Mouse (Mus musculus) hindbrain, embryonic 16.5 days (tissue): ENCODE results near the gene Zfp990. TPM values are rescaled to one million over a fixed set of nuclear protein-coding genes. Genes with fewer than 3 reads are reported as not detected.
"Not testable (repeated sequence)": the region's sequence is repeated elsewhere in the genome, so short reads cannot be mapped to it uniquely, and the experiment has no call there.

Experiments used
- ATAC-seq: fragments of 200-750 bp; cut with Nextera tagmentation; 2 replicates; pipeline ENCODE4 v1.8.0; 2017; ENCODE audit warnings: moderate TSS enrichment, moderate library complexity
- H3K27ac ChIP-seq: fragments of 300-500 bp; sonication (generic); 2 replicates; pipeline ENCODE4 v1.5.1; 2014; ENCODE audit warnings: low read depth, mild to moderate bottlenecking, control low read depth, low read length, moderate library complexity
- H3K27me3 ChIP-seq: fragments of 300-500 bp; sonication (generic); replicated peaks from 2 replicates; pipeline ENCODE4 v1.6.1; 2014; ENCODE audit warnings: low read length; ENCODE audit not compliant: control insufficient read depth, insufficient read depth
- H3K36me3 ChIP-seq: fragments of 300-500 bp; sonication (generic); 2 replicates; pipeline ENCODE4 v1.6.1; 2014; ENCODE audit warnings: mild to moderate bottlenecking, low read length, moderate library complexity, mixed read lengths; ENCODE audit not compliant: control insufficient read depth, insufficient read depth
- H3K4me1 ChIP-seq: fragments of 300-500 bp; sonication (generic); 2 replicates; pipeline ENCODE4 v1.6.1; 2014; ENCODE audit warnings: low read depth, low read length; ENCODE audit not compliant: control insufficient read depth, insufficient read depth
- H3K4me2 ChIP-seq: fragments of 300-500 bp; sonication (generic); 2 replicates; pipeline ENCODE4 v1.6.1; 2014; ENCODE audit warnings: mild to moderate bottlenecking, low read length, control low read depth, moderate library complexity
- H3K4me3 ChIP-seq: fragments of 300-500 bp; sonication (generic); 2 replicates; pipeline ENCODE4 v1.5.1; 2014; ENCODE audit warnings: mild to moderate bottlenecking, low read length, control low read depth, moderate library complexity
- H3K9ac ChIP-seq: fragments of 300-500 bp; sonication (generic); 2 replicates; pipeline ENCODE4 v1.6.1; 2014; ENCODE audit warnings: low read depth, mild to moderate bottlenecking, control low read depth, low read length, moderate library complexity
- H3K9me3 ChIP-seq: fragments of 300-500 bp; sonication (generic); 2 replicates; pipeline ENCODE4 v1.6.1; 2014; ENCODE audit warnings: mild to moderate bottlenecking, low read length, moderate library complexity; ENCODE audit not compliant: control insufficient read depth
- WGBS: fragments of 180-500 bp; shearing (Covaris S2); extraction: QIAGEN DNeasy Blood & Tissue Kit; methylation state at CpG from one replicate; pipeline ENCODE4 v1.1.7; 2014; 5-methylcytosine and 5-hydroxymethylcytosine counted together
- polyA plus RNA-seq: library from polyadenylated mRNA; unstranded; fragments of >200 nt; fragmentation: Nextera tagmentation; extraction: Ambion mirVana; gene quantifications from 2 replicates; pipeline ENCODE4 v1.2.1, GENCODE M21; 2015

Gene Zfp990
- polyA plus RNA-seq, 1 experiment from 2014 or later: 0.06 TPM

GRCm38 (mm10) chr4:145576623-145577022 is 66.1 kb downstream of the Zfp990 start:
- ATAC-seq, H3K27me3 ChIP-seq, H3K4me3 ChIP-seq, H3K9ac ChIP-seq, H3K27ac ChIP-seq, H3K4me1 ChIP-seq, H3K4me2 ChIP-seq, H3K36me3 ChIP-seq: not testable (repeated sequence)
- peaks cover 19% of the 10 kb centered on the region for H3K9me3 ChIP-seq
- 90% methylated on average over 8 of the region's 8 CpGs for WGBS

DNA sequence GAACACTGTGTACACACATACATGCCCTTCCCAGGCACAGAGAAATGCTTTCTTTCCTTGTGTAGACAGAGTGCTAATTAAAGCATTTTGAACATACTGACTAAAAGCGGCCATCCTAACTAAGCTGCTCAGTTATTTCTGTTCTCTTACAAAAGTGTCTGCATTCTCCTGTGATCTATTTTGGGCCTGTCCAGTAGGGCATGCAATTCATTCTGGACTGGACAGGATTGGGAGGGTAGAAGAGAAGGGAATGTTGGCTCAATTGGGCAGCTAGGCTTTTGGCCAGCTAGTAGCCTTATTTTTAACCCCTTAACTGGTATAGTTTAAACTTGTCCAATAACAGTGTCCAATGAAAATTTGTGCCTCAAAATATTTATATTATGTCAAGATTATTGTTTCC is 69.8 kb downstream of the Zfp990 start:
- H3K36me3 ChIP-seq, H3K9me3 ChIP-seq, H3K27me3 ChIP-seq, H3K4me3 ChIP-seq, H3K4me2 ChIP-seq, ATAC-seq, H3K9ac ChIP-seq, H3K27ac ChIP-seq, H3K4me1 ChIP-seq: not testable (repeated sequence)
- WGBS: 88% methylated on average over 1 of the region's 1 CpGs

GRCm38 (mm10) chr4:145585078-145585477 is 74.5 kb downstream of the Zfp990 start, which contains the start of gene Gm13212:
TSS of gene Gm13212 (plus strand) at chr4:145585166.
- 20% methylated on average over 11 of the region's 11 CpGs for WGBS
- H3K4me2 ChIP-seq, H3K4me1 ChIP-seq, H3K27me3 ChIP-seq, H3K4me3 ChIP-seq, H3K9me3 ChIP-seq, H3K27ac ChIP-seq, H3K9ac ChIP-seq, H3K36me3 ChIP-seq, ATAC-seq: not testable (repeated sequence)

GRCm38 (mm10) chr4:145586046-145586445 is 75.5 kb downstream of the Zfp990 start:
- H3K9me3 ChIP-seq, H3K4me1 ChIP-seq, ATAC-seq, H3K27ac ChIP-seq, H3K36me3 ChIP-seq, H3K4me2 ChIP-seq, H3K4me3 ChIP-seq, H3K27me3 ChIP-seq, H3K9ac ChIP-seq: not testable (repeated sequence)
- 77% methylated on average over 2 of the region's 2 CpGs for WGBS

Other genes with a start within 250 kb of the Zfp990 start
- gene Tnfrsf8, start 195.6 kb upstream of the Zfp990 start, polyA plus RNA-seq: 0.65 and 0.85 TPM in 2 replicates
- 0.05 and 0.22 TPM in 2 replicates for gene Gm13212, start 74.4 kb downstream of the Zfp990 start, polyA plus RNA-seq
- not detected in 2 replicates for gene Zfp980, start 159.9 kb downstream of the Zfp990 start, polyA plus RNA-seq